Comparison of ENCODE assay signal across 8 mouse cellular contexts in genomic region chr4:135872589-135873391, GRCm38 (mm10). TPM values are rescaled to one million over a fixed set of nuclear protein-coding genes. Genes with fewer than 3 reads are reported as not detected.
A peak's percentile ranks its signal among the peaks of the same experiment; 100 is the strongest.
DNase-seq lines count a peak whose midpoint lies in the region; ATAC-seq lines count a peak whose summit lies in the region.

No protein-coding gene starts in this region.

- ATAC-seq in forebrain, embryonic 12.5 days (ENCODE audit: low FRiP score): no peak
- no peak for ATAC-seq in limb, embryonic 13.5 days (ENCODE audit: low FRiP score, low read depth)
- ATAC-seq in stomach, embryonic 15.5 days (ENCODE audit: insufficient read depth, low FRiP score, low read depth): no peak

- no peaks in the 10 kb centered on the region for H3K27me3 ChIP-seq in forebrain, embryonic 12.5 days
- no peaks in the 10 kb centered on the region for H3K27me3 ChIP-seq in limb, embryonic 13.5 days
- H3K27me3 ChIP-seq in stomach, embryonic 15.5 days (replicated peaks): no peaks in the 10 kb centered on the region

- H3K4me2 ChIP-seq in forebrain, embryonic 12.5 days: peak overlapping the region; percentile 88
- peak overlapping the region; percentile 92 for H3K4me2 ChIP-seq in limb, embryonic 13.5 days (replicated peaks)
- peak overlapping the region; percentile 75 for H3K4me2 ChIP-seq in stomach, embryonic 15.5 days

- no peaks in the 10 kb centered on the region for H3K9me3 ChIP-seq in forebrain, embryonic 12.5 days
- H3K9me3 ChIP-seq in limb, embryonic 13.5 days: no peaks in the 10 kb centered on the region
- no peaks in the 10 kb centered on the region for H3K9me3 ChIP-seq in stomach, embryonic 15.5 days

- peaks cover 60% of the 10 kb centered on the region for H3K4me1 ChIP-seq in forebrain, embryonic 12.5 days
- H3K4me1 ChIP-seq in limb, embryonic 13.5 days: peaks cover 63% of the 10 kb centered on the region
- peaks cover 36% of the 10 kb centered on the region for H3K4me1 ChIP-seq in stomach, embryonic 15.5 days

- WGBS in forebrain, embryonic 12.5 days: 11% methylated on average over 17 of the region's 17 CpGs
- WGBS in limb, embryonic 13.5 days: 9% methylated on average over 17 of the region's 17 CpGs
- WGBS in stomach, embryonic 15.5 days: 4% methylated on average over 17 of the region's 17 CpGs

- H3K9ac ChIP-seq in forebrain, embryonic 12.5 days: peak overlapping the region; percentile 93
- H3K9ac ChIP-seq in limb, embryonic 13.5 days: peak overlapping the region; percentile 97
- peak overlapping the region; percentile 76 for H3K9ac ChIP-seq in stomach, embryonic 15.5 days

- peaks cover 24% of the 10 kb centered on the region for H3K36me3 ChIP-seq in forebrain, embryonic 12.5 days (replicated peaks)
- H3K36me3 ChIP-seq in limb, embryonic 13.5 days: peaks cover 23% of the 10 kb centered on the region
- H3K36me3 ChIP-seq in stomach, embryonic 15.5 days: 0 out of 2 replicates have a peak, but pooled peaks cover 7% of the 10 kb centered on the region

- DNase-seq in adrenal gland, adult 2 months: peak; percentile 52
- DNase-seq in adrenal gland, postnatal 25 days: no peak
- DNase-seq in 3T3-L1 (ENCODE audit: low read depth, low spot score): peak; percentile 42
- no peak for DNase-seq in frontal cortex, postnatal 10 days (ENCODE audit: low spot score in 2 of 2)
- DNase-seq in natural killer cell, adult 2 months (ENCODE audit: low spot score in 2 of 2): no peak

- peak overlapping the region; percentile 75 for H3K4me3 ChIP-seq in forebrain, embryonic 12.5 days (replicated peaks)
- H3K4me3 ChIP-seq in limb, embryonic 13.5 days: peak overlapping the region; percentile 79
- peak overlapping the region; percentile 77 for H3K4me3 ChIP-seq in stomach, embryonic 15.5 days (replicated peaks)

- peak overlapping the region; percentile 98 for H3K27ac ChIP-seq in forebrain, embryonic 12.5 days
- peak overlapping the region; percentile 100 for H3K27ac ChIP-seq in limb, embryonic 13.5 days
- H3K27ac ChIP-seq in stomach, embryonic 15.5 days: peak overlapping the region; percentile 100

RNA-seq across cellular contexts. Expression of gene Pnrc2, which starts 0.9 kb away (rescaled TPM):
- total RNA-seq in adrenal gland, adult 2 months (2021): 100 to 1,000 TPM in 1 of 2 experiments, 10 to 100 TPM in 1; 99.4 to 128 TPM
- polyA plus RNA-seq in adrenal gland, adult 2 months (2012; rRNA removed): 5.5 and 8.6 TPM in 2 replicates
- total RNA-seq in adrenal gland, postnatal 25 days (2021): 118 and 134 TPM in 2 replicates
- 196 and 199 TPM in 2 replicates for polyA plus RNA-seq in forebrain, embryonic 12.5 days (2016; fragmentation: Nextera tagmentation; extraction: Ambion mirVana)
- polyA plus RNA-seq in limb, embryonic 13.5 days (2015; fragmentation: Nextera tagmentation; extraction: Ambion mirVana): 192 and 195 TPM in 2 replicates
- polyA plus RNA-seq in stomach, embryonic 15.5 days (2015; fragmentation: Nextera tagmentation; extraction: Ambion mirVana): 172 and 178 TPM in 2 replicates

RNA-seq across cellular contexts. Expression of gene Srsf10, which starts 17.2 kb away (rescaled TPM):
- 100 to 1,000 TPM in 1 of 2 experiments, 10 to 100 TPM in 1; 84.2 to 139 TPM for total RNA-seq in adrenal gland, adult 2 months (2021)
- polyA plus RNA-seq in adrenal gland, adult 2 months (2012; rRNA removed): 111 and 117 TPM in 2 replicates
- 125 and 168 TPM in 2 replicates for total RNA-seq in adrenal gland, postnatal 25 days (2021)
- polyA plus RNA-seq in forebrain, embryonic 12.5 days (2016; fragmentation: Nextera tagmentation; extraction: Ambion mirVana): 411 and 417 TPM in 2 replicates
- 323 and 330 TPM in 2 replicates for polyA plus RNA-seq in limb, embryonic 13.5 days (2015; fragmentation: Nextera tagmentation; extraction: Ambion mirVana)
- polyA plus RNA-seq in stomach, embryonic 15.5 days (2015; fragmentation: Nextera tagmentation; extraction: Ambion mirVana): 204 and 211 TPM in 2 replicates

RNA-seq across cellular contexts. Expression of gene Cnr2, which starts 22.4 kb away (rescaled TPM):
- total RNA-seq in adrenal gland, adult 2 months (2021): 1 to 10 TPM in 1 of 2 experiments, under 1 TPM in 1; 0.92 to 2.5 TPM
- 1.8 and 2.1 TPM in 2 replicates for polyA plus RNA-seq in adrenal gland, adult 2 months (2012; rRNA removed)
- 1.7 and 2.2 TPM in 2 replicates for total RNA-seq in adrenal gland, postnatal 25 days (2021)
- polyA plus RNA-seq in forebrain, embryonic 12.5 days (2016; fragmentation: Nextera tagmentation; extraction: Ambion mirVana): 0.32 and 0.36 TPM in 2 replicates
- 0.32 and 0.51 TPM in 2 replicates for polyA plus RNA-seq in limb, embryonic 13.5 days (2015; fragmentation: Nextera tagmentation; extraction: Ambion mirVana)
- polyA plus RNA-seq in stomach, embryonic 15.5 days (2015; fragmentation: Nextera tagmentation; extraction: Ambion mirVana): 0.71 and 0.90 TPM in 2 replicates

RNA-seq across cellular contexts. Expression of gene Fuca1, which starts 47.7 kb away (rescaled TPM):
- total RNA-seq in adrenal gland, adult 2 months (2021): 10 to 100 TPM; 82.7 to 86.3 TPM
- 31.8 and 35.2 TPM in 2 replicates for polyA plus RNA-seq in adrenal gland, adult 2 months (2012; rRNA removed)
- 87.8 and 93.9 TPM in 2 replicates for total RNA-seq in adrenal gland, postnatal 25 days (2021)
- polyA plus RNA-seq in forebrain, embryonic 12.5 days (2016; fragmentation: Nextera tagmentation; extraction: Ambion mirVana): 38.1 and 45.0 TPM in 2 replicates
- 69.0 and 73.8 TPM in 2 replicates for polyA plus RNA-seq in limb, embryonic 13.5 days (2015; fragmentation: Nextera tagmentation; extraction: Ambion mirVana)
- 93.2 and 96.3 TPM in 2 replicates for polyA plus RNA-seq in stomach, embryonic 15.5 days (2015; fragmentation: Nextera tagmentation; extraction: Ambion mirVana)

Comparison
In these comparisons a context has a peak if more than half of its experiments do, and no peak if none do; other contexts are left out.
1. DNase-seq: peak in adrenal gland, adult 2 months (single experiment) and 3T3-L1 (single experiment); none in adrenal gland, postnatal 25 days (single experiment), frontal cortex, postnatal 10 days (0 of 2) and natural killer cell, adult 2 months (0 of 2).
2. RNA of gene Pnrc2, which starts 0.9 kb away (polyA plus RNA-seq): 196 to 199 TPM in forebrain, embryonic 12.5 days, 192 to 195 TPM in limb, embryonic 13.5 days and 172 to 178 TPM in stomach, embryonic 15.5 days; 5.5 to 8.6 TPM in adrenal gland, adult 2 months; every median in the first group is over 10 times any median in the second.
3. Peak in every context shown above with its lines, with median percentiles within 50 percentile points of each other: H3K27ac ChIP-seq, H3K4me2 ChIP-seq, H3K4me3 ChIP-seq and H3K9ac ChIP-seq.